Mouse (Mus musculus) bone marrow macrophage, adult 2 months (primary cell): ENCODE data around the gene Prep.

ENCODE experiments used
- CTCF ChIP-seq: IDR thresholded peaks from 2 replicates; pipeline ENCODE4 v1.5.1; 2012; ENCODE audit warnings: low read depth, mild to moderate bottlenecking, low read length, moderate library complexity
- POLR2A ChIP-seq: IDR thresholded peaks from 2 replicates; pipeline ENCODE4 v1.6.1; 2012; ENCODE audit warnings: mild to moderate bottlenecking, low read depth, low read length, borderline replicate concordance

DNA sequence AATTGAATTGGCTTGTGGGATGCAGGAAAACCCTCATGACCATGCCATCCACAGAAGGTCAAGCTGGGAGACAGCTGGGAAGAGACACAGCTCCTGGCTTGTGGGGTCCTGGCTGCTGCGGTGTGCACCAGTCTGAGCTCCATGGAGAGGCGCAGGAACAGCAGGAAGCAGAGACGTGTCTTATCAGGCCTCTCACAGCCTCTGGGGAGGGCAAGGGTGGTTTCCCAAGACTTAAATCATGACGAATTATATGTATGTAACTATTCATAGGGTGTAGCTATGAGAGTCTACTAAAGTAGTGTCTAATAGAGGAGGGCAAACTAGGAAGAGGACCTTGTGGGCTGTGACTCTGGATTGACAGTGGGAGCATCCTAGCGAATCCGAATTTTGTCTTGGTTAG is 2.6 kb downstream of the Prep start:
- no peak for TF ChIP-seq CTCF
- no peak for TF ChIP-seq POLR2A
